Mouse (Mus musculus) kidney, embryonic 14.5 days (tissue): ENCODE results near the gene Elmsan1. TPM values are rescaled to one million over a fixed set of nuclear protein-coding genes. Genes with fewer than 3 reads are reported as not detected.

ENCODE experiments used
- ATAC-seq: fragments of 200-750 bp; cut with Nextera tagmentation; 2 replicates; pipeline ENCODE4 v1.8.0; 2017; ENCODE audit warnings: moderate number of reproducible peaks, mild to moderate bottlenecking, moderate TSS enrichment, moderate library complexity; ENCODE audit not compliant: low FRiP score, low TSS enrichment
- H3K27ac ChIP-seq: fragments of 300-500 bp; sonication (generic); 2 replicates; pipeline ENCODE4 v1.5.1; 2014; ENCODE audit warnings: low read depth, mild to moderate bottlenecking, low read length, moderate library complexity, mixed read lengths
- H3K27me3 ChIP-seq: fragments of 300-500 bp; sonication (generic); 2 replicates; pipeline ENCODE4 v1.6.1; 2014; ENCODE audit warnings: mild to moderate bottlenecking, low read length; ENCODE audit not compliant: control insufficient read depth, insufficient read depth
- H3K36me3 ChIP-seq: fragments of 300-500 bp; sonication (generic); 2 replicates; pipeline ENCODE4 v1.6.1; 2014; ENCODE audit warnings: low read length, mixed read lengths; ENCODE audit not compliant: control insufficient read depth, insufficient read depth
- H3K4me1 ChIP-seq: fragments of 300-500 bp; sonication (generic); 2 replicates; pipeline ENCODE4 v1.6.1; 2014; ENCODE audit warnings: low read length, mixed read lengths; ENCODE audit not compliant: control insufficient read depth, insufficient read depth
- H3K4me2 ChIP-seq: fragments of 300-500 bp; sonication (generic); replicated peaks from 2 replicates; pipeline ENCODE4 v1.6.1; 2014; ENCODE audit warnings: low read depth, mild to moderate bottlenecking, low read length
- H3K4me3 ChIP-seq: fragments of 300-500 bp; sonication (generic); 2 replicates; pipeline ENCODE4 v1.5.1; 2014; ENCODE audit warnings: mild to moderate bottlenecking, low read length
- H3K9ac ChIP-seq: fragments of 300-500 bp; sonication (generic); 2 replicates; pipeline ENCODE4 v1.6.1; 2014; ENCODE audit warnings: low read depth, mild to moderate bottlenecking, low read length, moderate library complexity
- H3K9me3 ChIP-seq: fragments of 300-500 bp; sonication (generic); 2 replicates; pipeline ENCODE4 v1.6.1; 2016; ENCODE audit warnings: low read length; ENCODE audit not compliant: control insufficient read depth
- WGBS: fragments of 180-500 bp; shearing (Covaris S2); extraction: QIAGEN DNeasy Blood & Tissue Kit; methylation state at CpG from one replicate; pipeline ENCODE4 v1.1.7; 2014; 5-methylcytosine and 5-hydroxymethylcytosine counted together
- polyA plus RNA-seq: library from polyadenylated mRNA; unstranded; fragments of >200 nt; fragmentation: Nextera tagmentation; extraction: Ambion mirVana; gene quantifications from 2 replicates; pipeline ENCODE4 v1.2.1, GENCODE M21; 2014

Elmsan1 gene
- polyA plus RNA-seq, 1 experiment from 2014 or later, result 9.3 TPM

DNA sequence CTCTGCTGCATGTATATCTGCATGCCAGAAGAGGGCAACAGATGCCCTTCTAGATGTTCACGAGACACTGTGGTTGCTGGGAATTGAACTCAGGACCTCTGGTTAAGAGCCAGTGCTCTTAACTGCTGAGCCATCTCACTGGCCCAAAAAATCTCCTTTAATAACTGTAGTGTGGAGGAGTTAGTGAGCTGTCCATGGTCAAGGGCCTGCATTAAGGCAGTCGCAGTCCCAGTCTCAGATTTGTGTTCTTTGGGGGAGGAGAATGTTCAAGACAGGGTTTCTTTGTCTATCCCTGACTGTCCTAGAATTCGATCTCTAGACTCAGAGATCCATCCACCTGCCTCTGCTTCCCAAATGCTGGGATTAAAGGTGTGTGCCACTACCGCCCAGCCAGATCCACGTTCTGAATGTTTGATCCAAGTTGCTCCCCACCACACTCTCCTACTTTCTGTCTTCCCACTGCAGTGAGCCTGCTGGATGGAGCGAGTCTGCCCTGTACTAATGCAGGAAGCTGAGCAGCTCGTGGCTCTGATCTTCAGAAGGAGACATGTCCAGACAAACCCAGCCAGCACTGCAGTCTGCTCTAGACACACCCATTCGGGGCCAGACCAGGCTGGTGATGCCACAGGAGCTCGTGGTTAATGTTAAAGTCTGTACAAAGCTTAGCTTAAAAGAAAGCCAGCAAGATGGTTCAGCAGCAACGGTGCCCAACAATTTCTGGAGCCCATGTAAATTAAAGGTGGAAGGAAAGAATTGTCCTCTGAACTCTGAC is 17.5 kb upstream of the Elmsan1 start:
- 78% methylated on average over 10 of the region's 10 CpGs for WGBS
- H3K4me1 ChIP-seq, result no peaks in the 10 kb centered on the region
- no peak overlapping the region for H3K4me2 ChIP-seq
- no peaks in the 10 kb centered on the region for H3K36me3 ChIP-seq
- no peak overlapping the region for H3K27ac ChIP-seq
- H3K9ac ChIP-seq, result no peak overlapping the region
- no peaks in the 10 kb centered on the region for H3K27me3 ChIP-seq
- ATAC-seq, result no peak
- no peaks in the 10 kb centered on the region for H3K9me3 ChIP-seq
- H3K4me3 ChIP-seq, result no peak overlapping the region

DNA sequence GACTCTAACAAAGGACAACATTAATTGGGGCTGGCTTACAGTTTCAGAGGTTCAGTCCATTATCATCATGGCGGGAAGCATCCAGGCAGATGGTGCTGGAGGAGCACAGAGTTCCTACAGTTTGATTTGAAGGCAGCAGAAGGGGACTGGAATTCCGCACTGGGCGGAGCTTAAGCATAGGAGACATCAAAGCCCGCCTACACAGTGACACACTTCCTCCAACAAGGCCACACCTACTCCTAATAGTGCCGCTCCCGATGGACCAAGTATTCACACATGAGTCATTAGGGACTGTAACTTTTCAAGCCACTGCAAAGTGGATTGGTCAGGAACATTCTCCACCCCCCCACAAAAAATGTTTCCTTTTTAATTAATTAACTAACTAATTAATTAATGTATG is 16.9 kb upstream of the Elmsan1 start:
- Histone ChIP-seq H3K4me3 (no peak overlapping the region), H3K27me3 (no peaks in the 10 kb centered on the region), H3K4me1 (no peaks in the 10 kb centered on the region), H3K27ac (no peak overlapping the region), H3K9ac (no peak overlapping the region), H3K9me3 (no peaks in the 10 kb centered on the region), H3K4me2 (no peak overlapping the region), H3K36me3 (no peaks in the 10 kb centered on the region)
- no peak for ATAC-seq
- 96% methylated on average over 6 of the region's 6 CpGs for WGBS

DNA sequence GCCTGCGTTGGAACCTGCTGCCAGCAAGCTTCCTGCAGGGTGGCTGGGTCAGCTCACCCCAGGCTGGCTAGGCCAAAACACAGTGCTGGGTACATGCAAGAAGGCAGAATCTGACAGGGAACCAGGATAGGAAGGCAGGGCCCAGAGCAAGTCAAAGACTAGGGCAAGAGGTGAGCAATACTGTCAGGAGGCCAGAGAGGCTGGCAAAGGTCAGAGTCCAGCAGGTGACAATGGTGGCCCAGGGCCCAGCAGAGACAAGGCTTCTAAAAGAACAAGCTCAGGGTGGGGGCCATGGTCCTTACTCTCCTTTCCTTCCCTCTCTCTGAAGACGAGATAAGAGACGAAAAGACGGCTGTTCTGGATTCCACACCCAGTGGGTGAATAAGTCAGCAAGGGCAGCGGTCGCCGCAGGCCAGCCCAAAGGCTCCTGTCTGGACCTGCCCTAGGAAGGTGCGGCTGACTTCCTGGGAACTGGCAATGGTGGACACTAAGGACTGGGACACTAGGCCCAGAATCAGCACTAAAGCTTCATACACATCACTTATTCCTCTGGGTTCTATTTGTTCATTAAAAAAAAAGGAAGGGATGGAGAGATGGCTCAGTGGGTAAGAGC is 14.9 kb upstream of the Elmsan1 start:
- Histone ChIP-seq H3K4me3 (no peak overlapping the region), H3K9me3 (no peaks in the 10 kb centered on the region), H3K4me2 (no peak overlapping the region), H3K4me1 (no peaks in the 10 kb centered on the region), H3K27ac (no peak overlapping the region), H3K36me3 (no peaks in the 10 kb centered on the region), H3K9ac (no peak overlapping the region), H3K27me3 (no peaks in the 10 kb centered on the region)
- WGBS, result 89% methylated on average over 8 of the region's 8 CpGs
- ATAC-seq, result no peak

DNA sequence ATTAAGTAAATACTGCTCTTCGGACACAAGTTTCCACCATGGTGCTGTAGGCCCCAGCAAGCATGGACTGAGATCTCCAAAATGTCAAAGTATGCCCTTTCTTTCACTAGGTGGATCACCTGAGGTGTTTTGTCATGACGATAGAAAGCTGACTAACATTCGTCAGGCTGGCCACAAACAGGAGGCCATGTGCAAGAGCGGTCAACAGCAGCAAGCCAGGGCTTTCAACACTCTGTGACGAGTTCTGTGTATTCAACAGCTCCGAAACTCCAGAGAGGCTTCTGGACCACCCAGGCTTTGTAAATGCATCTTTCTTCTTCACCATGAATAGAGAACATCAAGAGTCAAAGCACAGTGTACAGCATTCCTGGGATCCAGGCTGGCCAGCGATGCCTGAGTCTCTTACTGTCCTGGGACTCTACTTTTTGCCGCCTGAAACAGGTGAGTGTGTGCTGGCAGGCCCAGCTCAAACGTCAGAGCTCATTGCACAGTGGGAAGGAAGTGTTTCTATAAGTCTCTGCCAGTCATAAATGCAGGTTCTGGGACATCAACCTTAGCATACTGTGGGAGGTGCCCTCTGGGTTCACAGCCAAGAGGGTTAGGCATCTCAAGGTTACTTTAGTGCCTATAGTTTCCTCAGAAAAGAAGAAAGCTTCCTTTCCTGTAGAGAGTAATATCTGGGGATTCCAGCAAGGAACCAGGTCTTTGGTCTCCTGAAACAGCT is 7.6 kb upstream of the Elmsan1 start:
- ATAC-seq, result no peak
- no peak overlapping the region for H3K27ac ChIP-seq
- peaks cover 3% of the 10 kb centered on the region; the same call in 1 of the 2 replicates for H3K4me1 ChIP-seq
- H3K4me2 ChIP-seq, result no peak overlapping the region
- 86% methylated on average over 9 of the region's 9 CpGs for WGBS
- H3K36me3 ChIP-seq, result no peaks in the 10 kb centered on the region
- no peak overlapping the region for H3K4me3 ChIP-seq
- H3K9me3 ChIP-seq, result no peaks in the 10 kb centered on the region
- H3K9ac ChIP-seq, result no peak overlapping the region
- H3K27me3 ChIP-seq, result no peaks in the 10 kb centered on the region

- ATAC-seq, result no peak
- no peak overlapping the region for H3K27ac ChIP-seq
These were observed 3.8 kb upstream of the Elmsan1 start for GRCm38 (mm10) chr12:84222405-84222961.

GRCm38 (mm10) chr12:84220951-84221891 is 2.5 kb upstream of the Elmsan1 start:
- Histone ChIP-seq H3K4me1 (peaks cover 17% of the 10 kb centered on the region; the same call in 1 of the 2 replicates), H3K4me2 (no peak overlapping the region), H3K9me3 (no peaks in the 10 kb centered on the region), H3K27me3 (0 out of 2 replicates have a peak, but pooled peaks cover 2% of the 10 kb centered on the region), H3K27ac (no peak overlapping the region), H3K36me3 (no peaks in the 10 kb centered on the region), H3K9ac (no peak overlapping the region), H3K4me3 (no peak overlapping the region)
- 86% methylated on average over 14 of the region's 14 CpGs for WGBS
- no peak for ATAC-seq

More at GRCm38 (mm10) chr12:84222405-84222961, 3.8 kb upstream of the Elmsan1 start:
- 0 out of 2 replicates have a peak, but pooled peaks cover 2% of the 10 kb centered on the region for H3K27me3 ChIP-seq
- WGBS, result 2% methylated on average over 17 of the region's 17 CpGs
- no peaks in the 10 kb centered on the region for H3K9me3 ChIP-seq
- H3K36me3 ChIP-seq, result no peaks in the 10 kb centered on the region
- peak overlapping the region; percentile 40 for H3K4me2 ChIP-seq
- peak overlapping the region; percentile 29 for H3K4me3 ChIP-seq
- H3K9ac ChIP-seq, result 0 out of 2 replicates have a peak overlapping the region, but pooled peaks have one; percentile 40
- H3K4me1 ChIP-seq, result peaks cover 7% of the 10 kb centered on the region; the same call in 1 of the 2 replicates

DNA sequence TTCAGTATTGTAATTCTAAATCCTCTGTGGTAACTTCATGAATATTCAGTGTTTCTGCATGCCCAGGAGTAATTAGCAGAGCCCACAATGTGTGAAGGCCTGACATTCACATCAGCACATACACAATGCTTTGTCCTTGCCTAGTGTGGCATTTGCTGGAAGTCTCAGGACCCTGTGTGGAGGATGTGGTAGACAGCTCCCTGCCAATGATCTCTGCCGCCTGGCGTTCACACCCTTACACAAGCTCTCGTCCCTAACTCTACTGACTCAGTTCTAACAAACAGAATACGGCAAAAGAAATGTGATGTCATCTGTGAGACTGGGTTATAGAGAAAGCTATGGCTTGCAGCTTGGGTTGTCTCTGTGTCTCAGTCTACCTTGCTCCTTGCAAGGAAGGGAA is 1.8 kb upstream of the Elmsan1 start:
- Histone ChIP-seq H3K36me3 (no peaks in the 10 kb centered on the region), H3K9ac (no peak overlapping the region), H3K27me3 (0 out of 2 replicates have a peak, but pooled peaks cover 2% of the 10 kb centered on the region), H3K27ac (no peak overlapping the region), H3K4me3 (no peak overlapping the region), H3K4me2 (no peak overlapping the region), H3K9me3 (no peaks in the 10 kb centered on the region), H3K4me1 (peaks cover 23% of the 10 kb centered on the region)
- no peak for ATAC-seq
- WGBS, result 75% methylated on average over 4 of the region's 4 CpGs

GRCm38 (mm10) chr12:84219121-84219561 is 460 bp upstream of the Elmsan1 start:
- Histone ChIP-seq H3K9me3 (no peaks in the 10 kb centered on the region), H3K27ac (peak overlapping the region; percentile 91), H3K4me3 (peak overlapping the region; percentile 88), H3K27me3 (0 out of 2 replicates have a peak, but pooled peaks cover 2% of the 10 kb centered on the region), H3K9ac (peak overlapping the region; percentile 91), H3K36me3 (peaks cover 5% of the 10 kb centered on the region; the same call in 1 of the 2 replicates), H3K4me1 (peaks cover 35% of the 10 kb centered on the region), H3K4me2 (peak overlapping the region; percentile 87)
- ATAC-seq, result peak; percentile 0; the same call in 1 of the 2 replicates
- WGBS, result 3% methylated on average over 14 of the region's 14 CpGs
